ENCODE assay signal across 15 mouse cellular contexts in genomic region chr11:47139867-47140266, GRCm38 (mm10).
"Had no signal": no experiment of that assay in that cellular context is flagged by ENCODE, and none has a peak within 500 bp of the region (broad histone marks: within the 10 kb centered on the region; RNA-seq: fewer than 3 reads in every experiment).

No protein-coding gene starts in this region.

- DNase-seq: kidney, adult 8-10 months; kidney, postnatal 36 days; liver; liver, postnatal 0 days; lung, embryonic 14.5 days; thymus, adult 18-20 months; thymus, postnatal 36 days had no signal

- H3K27me3 ChIP-seq: limb, embryonic 13.5 days; midbrain, embryonic 12.5 days; midbrain, embryonic 15.5 days had no signal

- ATAC-seq: liver, postnatal 0 days; lung, postnatal 0 days; midbrain, embryonic 15.5 days had no signal

- H3K4me2 ChIP-seq: limb, embryonic 13.5 days; lung, embryonic 14.5 days; midbrain, embryonic 12.5 days; midbrain, embryonic 15.5 days had no signal

- H3K4me3 ChIP-seq: limb, embryonic 10.5 days; limb, embryonic 13.5 days; midbrain, embryonic 12.5 days; midbrain, embryonic 15.5 days had no signal

- H3K36me3 ChIP-seq: limb, embryonic 10.5 days; limb, embryonic 13.5 days; midbrain, embryonic 12.5 days; midbrain, embryonic 15.5 days had no signal

- H3K27ac ChIP-seq: kidney, postnatal 0 days; limb, embryonic 10.5 days; limb, embryonic 13.5 days; liver, embryonic 14.5 days; macrophage; midbrain, embryonic 12.5 days; midbrain, embryonic 15.5 days had no signal

- H3K9me3 ChIP-seq: limb, embryonic 10.5 days; limb, embryonic 13.5 days; midbrain, embryonic 12.5 days; midbrain, embryonic 15.5 days had no signal

- H3K4me1 ChIP-seq: limb, embryonic 10.5 days; limb, embryonic 13.5 days; midbrain, embryonic 12.5 days; midbrain, embryonic 15.5 days had no signal

- H3K9ac ChIP-seq: limb, embryonic 13.5 days; liver, embryonic 14.5 days; liver, postnatal 0 days; lung, embryonic 14.5 days; midbrain, embryonic 12.5 days; midbrain, embryonic 15.5 days had no signal
